Mouse (Mus musculus) NIH3T3 (cell line): ENCODE data around the gene Cxcr5.

Experiments used
- DNase-seq: peaks from one replicate; pipeline ENCODE4 v3.0.0-alpha.2; 2012; ENCODE audit warnings: low read depth

The Cxcr5 gene

DNA sequence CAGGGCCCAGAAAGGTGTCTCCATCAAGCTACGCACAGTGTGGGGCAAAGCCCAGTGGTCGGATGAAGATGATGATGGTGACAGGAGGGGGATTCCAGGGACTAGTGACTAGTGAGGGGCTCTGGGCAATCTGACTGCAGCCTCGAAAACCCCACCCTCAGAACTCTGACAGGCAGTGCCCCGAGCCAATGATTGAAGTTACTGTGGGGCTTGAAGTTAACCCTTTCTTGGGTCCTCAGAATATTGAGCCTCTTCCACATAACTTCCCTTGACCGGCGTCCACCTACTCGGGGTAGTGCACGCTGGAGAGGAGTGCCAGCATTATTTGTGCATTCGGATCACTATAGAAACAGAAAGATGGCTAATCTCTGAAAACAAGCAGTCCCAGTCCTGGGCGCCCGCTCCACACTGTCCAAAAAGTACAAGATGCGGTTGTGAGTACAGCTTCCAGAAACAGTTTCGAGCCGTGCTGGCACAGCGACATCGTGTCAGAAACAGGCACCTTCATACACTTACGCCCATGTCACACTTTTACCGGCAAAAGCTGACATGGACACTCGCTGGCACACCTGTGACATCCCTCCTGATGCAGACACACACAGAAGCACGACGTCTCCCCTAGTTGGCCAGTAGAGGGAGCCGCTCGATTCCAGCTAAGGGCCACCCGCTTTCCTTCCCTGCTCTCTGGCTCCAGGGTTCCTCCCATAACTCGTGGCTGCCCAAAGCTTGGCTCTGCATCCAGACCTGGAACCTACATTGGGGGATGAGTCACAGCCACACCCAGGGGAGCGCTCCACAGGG lies 81.8 kb downstream of the Cxcr5 start:
- DNase-seq, result peak; percentile 95

DNA sequence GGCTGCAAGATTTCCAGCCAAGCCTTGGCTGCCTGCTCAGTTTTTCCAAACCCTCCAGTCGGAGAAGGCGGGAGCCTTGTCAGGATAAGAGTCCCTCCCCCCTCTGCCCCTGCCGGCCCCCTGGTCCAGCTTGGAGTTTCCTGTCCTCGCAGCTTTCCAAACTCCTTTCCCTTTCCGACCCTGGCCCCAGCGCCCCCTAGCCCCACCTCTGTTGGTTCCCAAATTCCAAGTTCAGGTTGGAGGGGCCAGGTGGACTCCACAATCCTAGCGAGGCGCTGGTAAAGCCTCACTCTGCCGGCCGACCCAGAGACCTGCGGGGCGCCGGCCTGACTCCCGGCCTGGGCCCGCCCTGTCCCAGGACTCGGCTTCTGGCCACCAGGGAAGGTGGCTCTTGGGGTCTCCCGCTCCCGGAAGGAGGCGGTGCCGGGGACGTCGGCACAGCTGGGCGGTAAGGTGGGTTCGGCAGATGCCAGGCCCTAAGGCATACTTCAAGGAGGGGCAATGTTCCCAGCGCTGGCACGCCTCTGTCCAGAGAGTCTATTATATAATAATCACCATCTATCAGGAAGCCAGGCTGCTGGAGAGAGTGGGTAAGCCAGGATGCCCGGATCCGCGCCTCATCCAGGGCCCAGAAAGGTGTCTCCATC lies 82.6 kb downstream of the Cxcr5 start:
- DNase-seq, result peak; percentile 86

DNA sequence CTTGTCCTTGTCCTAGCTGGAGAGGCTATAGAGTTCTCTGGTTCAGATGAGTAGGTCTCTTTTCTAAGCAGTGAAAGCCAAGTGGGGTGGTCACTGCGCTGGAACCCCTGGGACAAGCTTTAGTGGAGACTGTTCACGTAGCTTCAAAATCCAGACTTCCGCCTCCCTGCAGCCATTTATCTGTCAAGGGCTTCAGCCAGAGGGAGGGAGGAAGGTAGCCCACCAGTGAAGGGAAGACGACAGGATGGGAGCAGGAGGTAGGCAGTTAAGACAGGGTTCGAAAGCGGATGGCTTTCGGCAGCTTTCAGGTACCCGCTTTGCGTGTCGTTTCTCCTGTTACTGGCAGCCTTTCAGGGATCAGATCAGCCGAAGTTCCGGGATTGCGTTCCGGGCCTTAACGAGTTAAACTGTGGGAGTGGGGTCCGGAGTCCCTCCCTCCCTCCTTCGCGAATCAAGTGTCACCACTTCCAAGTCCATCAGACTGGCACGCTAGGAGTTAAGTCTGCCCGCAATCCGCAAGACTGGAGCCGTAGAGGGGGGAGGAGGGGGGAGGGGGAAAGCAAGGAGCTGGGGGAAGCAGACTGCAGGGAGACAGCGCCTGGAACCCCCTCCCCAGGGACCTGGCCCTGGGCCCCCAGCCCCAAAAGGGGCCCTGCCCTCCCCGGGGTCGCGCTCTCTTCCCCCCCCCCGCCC lies 83.3 kb downstream of the Cxcr5 start:
- DNase-seq, result peak; percentile 83

DNA sequence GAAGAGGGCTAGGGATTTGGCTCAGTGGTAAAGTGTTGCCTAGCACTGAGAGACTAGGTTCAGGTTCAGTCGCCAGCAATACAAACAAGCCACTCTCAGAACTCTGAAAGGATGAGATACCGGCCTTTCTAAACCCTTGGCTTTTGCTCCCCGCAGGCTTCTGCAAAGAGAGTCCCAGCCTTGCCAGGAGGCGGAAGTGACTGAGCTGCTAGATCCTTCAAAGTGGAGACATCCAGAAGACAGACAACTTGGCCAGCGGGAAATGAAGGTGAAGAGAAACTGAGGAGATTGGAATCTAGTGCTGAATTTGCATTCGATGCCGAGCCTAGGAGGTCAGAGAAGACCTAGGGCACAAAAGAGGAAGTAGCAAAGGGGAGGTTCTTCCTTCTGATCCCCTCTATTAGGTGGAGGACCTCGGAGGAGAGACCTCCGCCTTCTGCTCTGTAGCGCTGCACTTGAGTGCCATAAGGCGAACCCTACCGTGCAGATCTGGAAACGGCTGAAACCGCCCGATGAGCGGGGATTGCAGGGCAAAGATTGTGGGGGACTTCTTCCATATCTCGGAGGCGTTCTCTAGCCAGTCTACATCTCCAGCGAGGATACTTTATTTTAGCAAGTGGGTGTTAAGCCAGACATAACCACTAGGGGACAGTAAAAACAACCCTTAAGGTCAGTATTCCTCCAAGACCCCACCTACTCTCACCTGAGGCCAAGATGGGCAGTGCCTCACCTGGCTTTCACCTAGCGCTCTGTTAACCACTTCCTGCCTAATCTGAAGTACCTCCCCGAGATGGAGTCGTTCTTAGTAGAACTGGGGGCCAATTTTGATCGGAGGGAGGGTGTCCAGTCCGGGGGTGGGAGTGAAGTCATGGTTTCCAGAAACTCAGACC lies 84.1 kb downstream of the Cxcr5 start:
- peak; percentile 81 for DNase-seq

DNA sequence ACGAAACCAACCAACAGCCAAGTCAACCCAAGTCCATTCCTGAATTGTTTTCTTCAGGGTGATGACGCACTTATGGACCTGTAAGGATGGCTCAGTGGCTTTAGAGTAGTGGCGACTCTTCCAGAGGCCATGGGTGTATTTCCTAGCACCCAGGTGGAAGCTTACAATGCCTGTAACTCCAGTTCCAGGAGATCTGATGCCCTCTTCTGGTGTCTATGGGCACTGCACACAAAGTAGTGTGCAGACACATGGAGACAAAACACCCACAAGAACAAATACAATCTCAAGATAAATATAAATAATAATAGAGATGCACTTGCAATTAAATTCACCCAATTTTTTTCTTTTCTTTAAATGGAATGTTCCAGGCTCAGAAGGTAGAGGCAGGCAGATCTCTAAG lies 85.7 kb downstream of the Cxcr5 start:
- no peak for DNase-seq

DNA sequence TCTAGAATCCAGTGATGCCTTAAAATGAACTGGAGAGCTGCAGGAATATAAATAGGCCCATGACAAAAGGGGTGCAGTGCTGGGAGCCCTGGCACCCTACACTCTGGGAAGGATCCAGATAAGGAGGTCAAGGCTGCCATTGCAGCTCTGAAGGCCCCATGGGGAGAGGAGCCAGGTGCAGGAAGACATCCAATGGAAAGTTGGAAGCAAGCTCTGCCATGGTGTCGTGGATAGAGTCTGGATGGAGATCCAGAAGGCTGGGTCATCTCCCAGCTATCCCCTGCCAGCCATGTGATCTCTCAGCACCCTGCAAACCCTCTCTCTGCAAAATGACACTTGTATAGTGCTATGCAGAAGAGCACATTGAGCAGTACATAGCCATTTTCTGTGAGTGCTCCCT lies 87.3 kb downstream of the Cxcr5 start:
- no peak for DNase-seq

DNA sequence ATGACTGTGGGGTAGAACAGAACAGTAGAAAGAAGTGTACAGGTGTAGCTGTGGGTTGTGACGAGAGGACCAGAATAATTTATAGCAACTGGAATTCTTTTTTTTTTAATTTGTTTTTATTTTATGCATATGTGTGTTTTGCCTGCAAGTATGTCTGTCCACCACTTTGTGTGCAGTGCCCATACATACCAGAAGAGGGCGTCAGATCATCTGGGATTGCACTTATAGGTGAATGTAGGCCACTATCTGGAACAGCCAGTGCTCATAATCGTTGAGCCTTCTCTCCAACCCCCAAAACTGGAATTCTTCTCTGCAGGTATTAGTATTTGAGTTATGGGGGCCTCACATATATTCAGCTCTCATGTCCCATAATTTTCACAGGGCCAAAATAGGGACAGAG lies 88.5 kb downstream of the Cxcr5 start:
- no peak for DNase-seq

DNA sequence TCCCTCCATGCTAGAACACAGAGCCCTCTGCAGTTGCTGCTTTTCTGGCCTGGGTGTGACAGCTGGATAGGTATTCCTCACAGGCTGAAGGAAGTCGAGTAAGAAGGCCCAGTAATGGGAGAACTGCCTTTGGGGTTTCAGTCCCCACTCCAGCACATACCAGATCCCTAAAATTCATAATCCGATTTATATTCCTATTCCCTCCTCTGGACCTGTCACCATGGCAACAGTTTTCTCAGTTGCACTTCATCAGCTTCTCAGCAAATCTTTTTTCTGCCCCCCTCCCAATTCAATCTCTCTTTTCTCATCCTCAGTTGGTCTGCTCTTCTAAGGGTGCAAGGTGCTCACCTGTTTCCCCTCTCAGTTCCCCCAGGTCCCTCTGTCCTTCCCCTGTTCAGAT lies 92.9 kb downstream of the Cxcr5 start:
- no peak for DNase-seq

DNA sequence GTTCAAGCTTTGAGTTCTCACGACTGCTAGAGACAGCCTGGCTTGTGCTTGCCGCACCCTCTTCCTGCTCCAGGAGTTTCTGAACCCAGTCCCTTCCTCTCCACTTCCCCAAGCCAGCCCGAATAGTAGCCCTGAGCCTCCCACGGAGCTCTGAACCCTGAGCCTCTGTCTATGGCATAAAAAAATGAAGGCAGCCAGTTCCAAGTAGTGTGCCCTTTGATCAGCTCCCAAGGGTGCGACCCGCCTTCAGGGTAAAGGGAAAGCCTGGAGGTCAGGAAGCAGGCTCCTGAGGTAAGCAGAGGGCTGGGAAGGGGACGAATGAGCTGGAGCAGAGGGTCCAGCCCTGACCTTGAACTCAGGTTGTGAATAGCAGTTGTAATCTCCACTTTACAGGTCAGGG lies 93.5 kb downstream of the Cxcr5 start:
- DNase-seq, result no peak

DNA sequence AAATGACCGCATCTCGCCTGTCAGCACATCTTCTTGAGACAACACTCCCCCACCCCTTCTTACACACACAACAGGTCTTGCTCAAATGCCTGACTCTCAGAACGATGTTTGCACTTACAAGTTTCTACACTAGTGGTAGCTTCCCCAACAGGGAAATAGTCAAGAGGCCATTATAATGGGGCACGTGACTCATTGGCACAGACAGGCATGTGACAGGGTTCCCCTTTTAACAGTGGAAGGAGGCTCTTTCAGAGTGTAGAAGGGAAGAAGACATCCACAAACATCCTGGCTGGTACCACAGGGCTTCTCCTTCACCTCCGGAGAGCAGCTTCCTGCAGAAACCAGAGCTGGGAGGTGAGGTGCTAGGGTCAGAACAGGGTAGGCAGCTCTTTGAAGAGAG lies 99.7 kb downstream of the Cxcr5 start:
- DNase-seq, result no peak
